Mouse (Mus musculus) brain, embryonic 14.5 days (tissue): Measurements from ENCODE around the gene Crmp1.

Source experiments
- CTCF ChIP-seq: fragments of 200-500 bp; IDR thresholded peaks from 2 replicates; pipeline ENCODE4 v1.5.1; 2012; ENCODE audit warnings: inconsistent platforms, mild to moderate bottlenecking, moderate library complexity, borderline replicate concordance; ENCODE audit not compliant: insufficient read depth, insufficient read length; ENCODE audit errors: extremely low read depth
- POLR2A ChIP-seq: fragments of 200-500 bp; IDR thresholded peaks from 2 replicates; pipeline ENCODE4 v1.6.1; 2012; ENCODE audit warnings: mild to moderate bottlenecking, inconsistent platforms, borderline replicate concordance; ENCODE audit not compliant: poor library complexity, insufficient read depth, insufficient read length, severe bottlenecking; ENCODE audit errors: extremely low read depth

- TF ChIP-seq CTCF, result no peak
- TF ChIP-seq POLR2A, result peak; percentile 71
Measured at GRCm38 (mm10) chr5:37241651-37242151, at the start of gene Crmp1.
